Mouse (Mus musculus) olfactory bulb, adult 2 months (tissue): ENCODE results near the gene Depdc1b.

Source experiments
- CTCF ChIP-seq: fragments of 200-500 bp; IDR thresholded peaks from 2 replicates; pipeline ENCODE4 v1.5.1; 2012; ENCODE audit warnings: low read depth, mild to moderate bottlenecking, low read length, moderate library complexity; ENCODE audit not compliant: insufficient read depth
- POLR2A ChIP-seq: fragments of 200-500 bp; IDR thresholded peaks from 2 replicates; pipeline ENCODE4 v1.6.1; 2012; ENCODE audit warnings: mild to moderate bottlenecking, low read depth, low read length, moderate library complexity; ENCODE audit not compliant: insufficient read depth

GRCm38 (mm10) chr13:108337340-108337739 lies 21.2 kb downstream of the Depdc1b start:
- no peak for TF ChIP-seq POLR2A
- TF ChIP-seq CTCF: no peak
